Mouse (Mus musculus) lung, postnatal 25 days (tissue): ENCODE measurements at regions not wholly inside any gene's neighbourhood (a gene's known extent, or its start where the extent isn't known, plus 50 kb on each side); places are given as distances from the start of the nearest gene placed in this dataset.
A peak's percentile ranks its signal among the peaks of the same experiment; 100 is the strongest.

Experiments
- DNase-seq: peaks from one replicate; pipeline ENCODE4 v3.0.0; 2022; ENCODE audit warnings: low spot score

GRCm38 (mm10) chr12:54273506-54273905, 69.8 kb upstream of the Egln3 start:
- no peak for DNase-seq

- DNase-seq = no peak
These were observed 69.0 kb upstream of the Egln3 start for GRCm38 (mm10) chr12:54272696-54273095.

- no peak for DNase-seq
These were observed 68.6 kb upstream of the Egln3 start for GRCm38 (mm10) chr12:54272226-54272625.

- DNase-seq = no peak
These were observed 62.2 kb upstream of the Egln3 start for GRCm38 (mm10) chr12:54265852-54266251.

- DNase-seq = no peak
These were observed 61.5 kb upstream of the Egln3 start for GRCm38 (mm10) chr12:54264893-54265835.

GRCm38 (mm10) chr12:54264418-54264733, 60.7 kb upstream of the Egln3 start:
- DNase-seq = no peak

GRCm38 (mm10) chr12:54263733-54264417, 60.2 kb upstream of the Egln3 start:
- DNase-seq = no peak

GRCm38 (mm10) chr12:54262236-54263005, 58.8 kb upstream of the Egln3 start:
- no peak for DNase-seq

GRCm38 (mm10) chr12:54261426-54261825, 57.8 kb upstream of the Egln3 start:
- no peak for DNase-seq

GRCm38 (mm10) chr12:54260502-54260901, 56.8 kb upstream of the Egln3 start:
- peak; percentile 36 for DNase-seq

- no peak for DNase-seq
These were observed 54.2 kb upstream of the Egln3 start for GRCm38 (mm10) chr12:54257776-54258433.

GRCm38 (mm10) chr12:54256506-54257128, 53.0 kb upstream of the Egln3 start:
- no peak for DNase-seq
